Mouse (Mus musculus) B cell, adult 62 days (primary cell): Measurements from ENCODE around the gene 1110032A03Rik. TPM values are rescaled to one million over a fixed set of nuclear protein-coding genes. Genes with fewer than 3 reads are reported as not detected.

Source experiments
- total RNA-seq: library from RNA; stranded (reverse); gene quantifications from 4 replicates; pipeline ENCODE4 v1.2.4, GENCODE M21; 2023

1110032A03Rik gene
- total RNA-seq, result 24.8 to 31.6 TPM (median 29.4 TPM) in 4 replicates

GRCm38 (mm10) chr9:50774991-50775612 lies at the start of gene 1110032A03Rik, which contains the start of gene Alg9:
TSS of gene 1110032A03Rik (minus strand) at chr9:50775520.
TSS of gene Alg9 (plus strand) at chr9:50775019.

GRCm38 (mm10) chr9:50768107-50769002 lies 7.0 kb downstream of the 1110032A03Rik start, which contains the start of gene Fdxacb1:
TSS of gene Fdxacb1 (plus strand) at chr9:50768236.

GRCm38 (mm10) chr9:50752054-50752602 lies 23.2 kb downstream of the 1110032A03Rik start, which contains the start of gene Hspb2:
TSS of gene Hspb2 (minus strand) at chr9:50752354.

GRCm38 (mm10) chr9:50751323-50751722 lies 24.0 kb downstream of the 1110032A03Rik start, which contains the start of gene Cryab:
TSS of gene Cryab (plus strand) at chr9:50751325.

GRCm38 (mm10) chr9:50746214-50746677 lies 29.1 kb downstream of the 1110032A03Rik start, which contains the start of gene 2310030G06Rik:
TSS of gene 2310030G06Rik (minus strand) at chr9:50746536.

GRCm38 (mm10) chr9:50738914-50739870 lies 36.1 kb downstream of the 1110032A03Rik start, which contains the start of gene Dixdc1:
TSS of gene Dixdc1 (minus strand) at chr9:50739517.

Other genes with a start within 250 kb of the 1110032A03Rik start
- 50.6 to 59.8 TPM (median 56.2 TPM) in 4 replicates for gene Pts, start 246.8 kb downstream of the 1110032A03Rik start, total RNA-seq
- 19.4 to 25.3 TPM (median 21.9 TPM) in 4 replicates for gene Il18, start 220.7 kb downstream of the 1110032A03Rik start, total RNA-seq
- 2.8 to 4.0 TPM (median 3.4 TPM) in 4 replicates for gene Bco2, start 220.3 kb downstream of the 1110032A03Rik start, total RNA-seq
- gene Tex12, start 214.2 kb downstream of the 1110032A03Rik start, total RNA-seq, result not detected in 4 replicates
- gene Sdhd, start 171.7 kb downstream of the 1110032A03Rik start, total RNA-seq, result 48.6 to 58.1 TPM (median 54.7 TPM) in 4 replicates
- 52.9 to 54.8 TPM (median 54.1 TPM) in 4 replicates for gene Timm8b, start 171.6 kb downstream of the 1110032A03Rik start, total RNA-seq
- 0.49 to 1.3 TPM (median 0.75 TPM) in 4 replicates for gene Pih1d2, start 158.2 kb downstream of the 1110032A03Rik start, total RNA-seq
- 26.2 to 33.0 TPM (median 28.9 TPM) in 4 replicates for gene Nkapd1, start 158.1 kb downstream of the 1110032A03Rik start, total RNA-seq
- gene Dlat, start 115.7 kb downstream of the 1110032A03Rik start, total RNA-seq, result 17.2 to 28.0 TPM (median 25.0 TPM) in 4 replicates
- gene Dixdc1, start 36.0 kb downstream of the 1110032A03Rik start, total RNA-seq, result not detected in 4 replicates
- gene 2310030G06Rik, start 29.0 kb downstream of the 1110032A03Rik start, total RNA-seq, result not detected in 4 replicates
- 0.85 TPM in 1 of 4 replicates, not detected in the others for gene Cryab, start 24.2 kb downstream of the 1110032A03Rik start, total RNA-seq
- not detected in 4 replicates for gene Hspb2, start 23.2 kb downstream of the 1110032A03Rik start, total RNA-seq
- 17.6 to 21.2 TPM (median 19.4 TPM) in 4 replicates for gene Fdxacb1, start 7.3 kb downstream of the 1110032A03Rik start, total RNA-seq
- 21.3 to 29.7 TPM (median 25.0 TPM) in 4 replicates for gene Alg9, start 501 bp downstream of the 1110032A03Rik start, total RNA-seq
- gene Ppp2r1b, start 69.8 kb upstream of the 1110032A03Rik start, total RNA-seq, result 42.9 to 47.9 TPM (median 46.1 TPM) in 4 replicates
- 37.7 to 42.4 TPM (median 39.7 TPM) in 4 replicates for gene Sik2, start 233.6 kb upstream of the 1110032A03Rik start, total RNA-seq